Mouse (Mus musculus) frontal cortex, postnatal 10 days (tissue): ENCODE data around the gene Mbtd1.

Source experiments
- DNase-seq, 2 experiments: peaks; one replicate each; pipeline ENCODE4 v3.0.0; 2022; ENCODE audit warnings: low spot score in 2 of 2, mixed read lengths in 1 of 2

Gene Mbtd1

DNA sequence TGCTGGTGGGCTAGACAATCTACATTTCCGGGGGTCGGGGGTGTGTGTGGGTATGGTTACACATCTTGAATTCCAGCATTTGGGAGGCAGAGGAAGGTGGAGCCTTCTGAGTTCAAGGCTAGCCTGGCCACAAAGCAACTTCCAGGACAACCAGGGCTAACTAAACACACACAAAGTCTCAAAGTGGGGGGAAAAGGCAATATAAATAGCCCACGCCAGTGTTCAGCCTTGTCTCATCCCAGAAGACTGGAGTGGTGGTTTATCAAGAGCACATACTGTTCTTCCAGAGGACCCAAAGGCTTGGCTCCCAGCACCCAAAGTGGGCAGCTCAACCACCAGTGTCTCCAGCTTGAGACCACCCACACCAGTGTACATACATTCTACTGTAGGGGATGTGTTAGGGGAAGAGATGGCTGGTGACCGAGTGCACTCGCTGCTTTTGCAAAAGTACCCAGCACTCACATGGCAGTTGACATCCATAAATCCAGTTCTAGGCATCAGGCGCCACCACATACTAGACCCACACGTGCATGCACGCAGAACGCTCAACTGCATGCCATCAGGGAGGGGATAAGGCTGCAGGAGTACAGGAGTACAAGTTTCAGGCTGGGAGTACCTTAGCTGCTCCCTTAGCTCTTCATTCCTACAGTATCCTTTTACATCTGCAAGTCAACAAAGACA is 63.4 kb downstream of the Mbtd1 start:
- DNase-seq = no peak

GRCm38 (mm10) chr11:93950045-93950444 is 64.4 kb downstream of the Mbtd1 start:
- no peak for DNase-seq

- no peak for DNase-seq
Observed at GRCm38 (mm10) chr11:93952376-93952775, 66.7 kb downstream of the Mbtd1 start.

DNA sequence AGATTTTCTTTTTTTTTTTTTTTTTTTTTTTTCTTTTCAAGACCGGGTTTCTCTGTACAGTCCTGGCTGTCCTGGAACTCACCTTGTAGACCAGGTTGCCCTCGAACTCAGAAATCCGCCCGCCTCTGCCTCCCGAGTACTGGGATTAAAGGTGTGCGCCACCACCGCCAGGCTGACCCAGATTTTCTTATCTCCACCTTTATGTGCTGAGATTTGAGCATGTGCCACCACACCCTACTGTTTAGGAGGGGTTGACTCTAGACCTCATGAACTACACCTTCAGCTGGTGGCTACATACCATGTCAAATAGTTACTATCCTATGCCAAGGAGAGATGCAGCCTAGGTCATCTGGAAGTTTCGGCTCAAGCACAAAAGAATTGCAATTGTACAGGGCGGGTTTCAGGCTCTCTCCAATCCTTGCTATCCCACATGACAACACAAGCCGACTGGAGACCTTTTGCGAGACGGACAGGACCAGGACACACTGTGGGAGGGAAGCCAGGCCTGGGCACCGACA is 69.1 kb downstream of the Mbtd1 start:
- no peak for DNase-seq

DNA sequence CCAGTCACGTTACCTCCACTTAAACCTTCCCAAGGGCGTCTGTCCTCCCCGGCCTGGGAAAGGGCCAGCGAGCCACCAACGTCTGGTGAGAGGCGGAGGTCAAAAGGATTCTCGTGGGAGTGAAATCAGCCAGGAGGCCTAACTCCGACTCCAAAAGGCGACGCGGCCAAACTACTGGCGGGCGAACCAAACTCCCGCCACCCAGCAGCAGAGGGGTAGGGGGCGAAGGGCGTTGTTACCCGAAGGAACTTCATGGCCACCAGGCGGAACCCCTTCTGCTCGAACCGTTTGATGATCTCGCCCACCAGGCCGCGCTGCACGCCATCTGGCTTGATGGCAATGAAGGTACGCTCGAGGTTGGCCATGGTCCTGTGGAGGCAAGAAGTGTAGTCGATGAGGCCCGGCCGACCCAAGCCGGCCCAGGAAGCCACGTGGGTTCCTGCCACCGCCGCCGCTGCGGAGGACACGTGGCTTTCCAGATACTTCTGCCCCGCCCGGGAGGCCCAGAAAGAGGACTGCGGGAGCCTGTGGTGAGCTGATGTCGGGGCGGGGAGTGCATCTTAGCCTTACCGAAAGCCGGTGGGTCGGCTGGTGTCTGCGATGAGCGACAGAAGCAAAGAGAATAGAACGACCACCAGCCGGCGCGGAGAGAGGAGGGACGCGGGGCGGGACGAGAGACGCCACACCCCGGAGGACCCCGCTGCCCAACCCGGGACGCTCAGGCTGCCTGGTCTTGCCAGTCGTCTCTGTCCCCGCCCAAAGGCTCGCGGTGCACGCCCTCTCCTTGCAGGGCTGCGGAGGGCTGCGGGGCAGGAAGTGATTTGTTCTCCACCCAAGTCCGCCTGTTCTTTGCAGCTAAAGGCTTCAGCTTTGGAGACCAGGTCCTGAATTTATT is 69.9 kb downstream of the Mbtd1 start:
- DNase-seq = peak; percentile 82 to 89

DNA sequence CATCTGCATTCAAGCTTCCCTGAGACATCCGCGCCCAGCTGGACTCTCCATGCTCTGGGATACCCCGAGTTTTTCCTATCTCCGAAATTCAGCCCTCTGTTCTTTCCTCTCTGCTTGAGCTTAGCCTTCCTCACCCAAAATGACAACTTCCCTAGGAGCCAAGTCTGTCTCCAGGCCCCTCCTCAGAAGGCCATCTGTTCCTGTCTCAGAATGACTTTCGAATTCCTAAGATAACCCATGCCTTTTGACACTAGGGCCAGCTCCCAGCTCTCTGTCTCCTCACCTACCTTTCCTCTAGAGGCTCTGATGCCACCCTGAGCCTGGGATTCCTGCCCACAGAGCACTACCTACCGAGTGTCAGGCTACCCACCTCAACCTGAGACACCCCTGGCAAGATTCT is 70.5 kb downstream of the Mbtd1 start, which contains the start of gene Nme2:
TSS of gene Nme2 (minus strand) at position 101 of the 400 bp plus-strand sequence.
- no peak for DNase-seq

GRCm38 (mm10) chr11:93957031-93957555 is 71.4 kb downstream of the Mbtd1 start:
- DNase-seq = no peak

GRCm38 (mm10) chr11:93957746-93958145 is 72.1 kb downstream of the Mbtd1 start:
- no peak for DNase-seq

- DNase-seq = no peak
Observed at GRCm38 (mm10) chr11:93961482-93961881, 75.8 kb downstream of the Mbtd1 start.

GRCm38 (mm10) chr11:93963013-93963412 is 77.4 kb downstream of the Mbtd1 start:
- DNase-seq = no peak

- DNase-seq = no peak
Observed at GRCm38 (mm10) chr11:93965391-93965790, 79.7 kb downstream of the Mbtd1 start.

DNA sequence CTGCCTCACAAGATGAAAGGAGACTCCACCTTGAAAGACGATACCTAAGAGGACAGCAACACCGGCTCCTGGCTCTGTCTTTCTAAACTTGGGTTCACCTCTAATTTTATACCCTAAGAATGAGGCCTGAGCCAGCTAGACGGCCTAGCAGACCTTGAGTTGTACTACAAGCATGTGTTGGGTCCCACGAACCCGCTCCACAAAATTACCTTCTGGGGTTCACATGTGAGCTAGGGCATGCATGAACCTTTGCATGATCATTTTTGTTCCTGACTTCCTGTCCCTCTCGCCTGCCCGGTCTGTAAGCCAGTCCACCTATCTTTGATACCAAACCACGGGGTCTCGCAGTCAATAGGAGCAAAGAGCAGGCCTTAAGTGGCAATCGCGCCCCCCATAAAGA is 81.7 kb downstream of the Mbtd1 start:
- no peak for DNase-seq

GRCm38 (mm10) chr11:93968005-93968847 is 82.6 kb downstream of the Mbtd1 start, which contains the start of the genes Gm20390 and Nme1:
Gm20390 (minus strand) TSS chr11:93968293.
Nme1 (minus strand) TSS chr11:93968521.
- DNase-seq = peak; percentile 94 to 96

GRCm38 (mm10) chr11:93968848-93969128 is 83.1 kb downstream of the Mbtd1 start:
- DNase-seq = no peak

GRCm38 (mm10) chr11:93969171-93969570 is 83.5 kb downstream of the Mbtd1 start:
- no peak for DNase-seq

DNA sequence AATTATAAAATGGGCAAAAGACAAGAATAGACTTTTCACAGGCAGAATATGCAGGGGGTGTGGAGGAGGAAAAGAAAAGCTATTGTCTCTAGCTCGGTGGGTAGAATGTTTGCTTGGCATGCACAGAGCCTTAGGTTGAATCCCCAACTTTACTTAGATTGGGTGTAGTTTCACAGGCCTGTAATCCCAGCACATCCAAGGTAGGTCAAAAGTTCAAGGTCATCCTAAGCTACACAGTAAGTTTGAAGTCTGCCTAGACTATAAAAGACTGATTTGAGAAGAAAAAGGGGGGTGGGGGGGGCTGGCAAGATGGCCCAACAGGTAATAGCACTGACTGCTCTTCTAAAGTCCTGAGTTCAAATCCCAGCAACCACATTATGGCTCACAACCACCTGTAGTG is 84.1 kb downstream of the Mbtd1 start:
- no peak for DNase-seq

GRCm38 (mm10) chr11:93972951-93973350 is 87.3 kb downstream of the Mbtd1 start:
- DNase-seq = no peak

DNA sequence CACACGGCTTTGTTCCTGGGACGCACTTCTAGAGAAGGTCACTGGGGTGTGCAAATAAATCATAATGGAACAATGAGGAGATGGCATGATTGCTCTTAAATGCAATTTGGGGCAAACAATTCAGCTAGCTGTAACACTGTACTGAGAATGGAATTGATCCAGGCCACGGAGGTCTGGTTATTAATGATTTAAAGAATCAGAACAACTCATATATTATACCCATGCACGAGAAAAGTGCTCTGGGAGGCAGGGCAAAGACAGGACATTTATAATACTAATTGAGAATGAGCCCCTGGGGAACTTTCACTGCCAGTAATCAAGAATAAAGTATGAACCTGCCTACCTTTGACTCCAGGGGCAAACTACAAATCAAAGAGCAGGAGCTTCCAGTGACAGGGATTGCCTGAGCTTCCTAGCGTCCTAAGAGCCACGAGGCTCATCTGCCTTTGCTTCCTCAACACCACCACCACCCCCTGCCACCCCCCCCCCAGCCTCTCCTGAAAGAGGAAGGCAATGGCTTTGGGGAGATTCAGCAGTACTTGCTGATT is 93.9 kb downstream of the Mbtd1 start:
- no peak for DNase-seq

DNA sequence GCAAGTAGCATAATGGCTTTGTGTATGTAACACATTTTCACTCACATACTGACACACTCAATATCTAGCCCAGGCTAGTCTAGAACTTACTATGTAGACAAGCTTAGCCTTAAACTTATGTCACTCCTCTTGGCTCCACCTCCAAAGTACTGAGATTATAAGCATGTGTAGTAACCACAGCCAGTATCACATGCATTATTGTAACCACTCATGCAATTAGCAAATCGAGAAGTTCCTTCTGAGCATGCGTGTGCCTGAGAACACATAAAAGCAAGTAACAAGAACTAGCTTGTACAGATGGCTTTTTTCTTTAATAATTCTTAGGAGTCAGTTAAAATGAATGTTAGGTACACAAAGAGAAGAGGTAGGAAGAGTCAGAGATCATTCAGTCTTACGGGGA is 99.0 kb downstream of the Mbtd1 start:
- DNase-seq = no peak

DNA sequence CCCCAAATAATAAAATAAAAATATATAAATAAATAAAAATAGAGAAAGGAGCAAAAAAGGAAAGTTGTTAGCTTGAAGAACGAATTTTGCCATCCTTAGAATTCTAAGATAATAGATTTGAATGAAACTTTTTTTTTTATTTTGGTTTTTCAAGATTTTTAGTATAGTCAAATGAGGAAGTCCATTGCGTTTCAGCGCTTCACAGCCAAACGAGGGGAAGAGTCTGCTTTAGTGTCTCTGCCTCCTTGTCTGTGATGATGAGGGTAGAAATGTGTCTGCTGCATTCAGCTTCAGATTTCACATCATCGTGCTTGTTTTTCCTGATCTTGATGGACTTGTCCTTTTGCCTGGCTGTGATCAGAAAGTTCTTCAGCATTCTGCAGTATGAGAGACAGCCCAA is 99.6 kb downstream of the Mbtd1 start:
- DNase-seq = no peak

DNA sequence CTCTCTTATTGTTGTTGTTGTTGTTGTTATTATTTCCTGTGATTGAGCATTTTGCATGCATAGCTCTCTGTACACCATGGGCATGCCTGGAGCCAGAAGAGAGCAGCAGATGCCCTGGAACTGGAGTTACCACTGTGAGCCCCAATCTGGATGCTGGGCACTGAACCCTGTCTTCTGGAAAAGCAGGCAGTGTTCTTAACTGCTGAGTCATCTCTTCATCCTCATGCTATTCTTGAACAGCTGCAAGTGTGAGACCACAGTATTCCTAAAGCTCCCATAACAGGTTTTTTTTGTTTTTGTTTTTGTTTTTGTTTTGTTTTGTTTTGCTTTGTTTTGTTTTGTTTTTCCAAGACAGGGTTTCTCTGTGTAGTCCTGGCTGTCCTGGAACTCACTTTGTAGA is 100.6 kb downstream of the Mbtd1 start:
- DNase-seq = no peak
